Mouse (Mus musculus) limb, embryonic 14.5 days (tissue): ENCODE results near the gene Ptpre. TPM values are rescaled to one million over a fixed set of nuclear protein-coding genes. Genes with fewer than 3 reads are reported as not detected.

Experiments used
- ATAC-seq: fragments of 200-750 bp; cut with Nextera tagmentation; 2 replicates; pipeline ENCODE4 v1.8.0; 2017; ENCODE audit warnings: low read depth, moderate number of reproducible peaks, moderate TSS enrichment; ENCODE audit not compliant: low FRiP score
- DNase-seq: peaks from one replicate; pipeline ENCODE4 v3.0.0-alpha.2; 2015; ENCODE audit warnings: low spot score
- H3K27ac ChIP-seq: fragments of 300-500 bp; sonication (generic); replicated peaks from 2 replicates; pipeline ENCODE4 v1.5.1; 2014; ENCODE audit warnings: low read depth, mild to moderate bottlenecking, low read length, moderate library complexity, mixed read lengths
- H3K27me3 ChIP-seq: fragments of 300-500 bp; sonication (generic); 2 replicates; pipeline ENCODE4 v1.6.1; 2014; ENCODE audit warnings: low read length, mixed read lengths; ENCODE audit not compliant: control insufficient read depth, insufficient read depth
- H3K36me3 ChIP-seq: fragments of 300-500 bp; sonication (generic); 2 replicates; pipeline ENCODE4 v1.6.1; 2014; ENCODE audit warnings: mild to moderate bottlenecking, low read length, moderate library complexity, mixed read lengths; ENCODE audit not compliant: control insufficient read depth, insufficient read depth
- H3K4me1 ChIP-seq: fragments of 300-500 bp; sonication (generic); 2 replicates; pipeline ENCODE4 v1.6.1; 2014; ENCODE audit warnings: antibody characterized with exemption, low read length, mixed read lengths; ENCODE audit not compliant: control insufficient read depth, insufficient read depth
- H3K4me2 ChIP-seq: fragments of 300-500 bp; sonication (generic); replicated peaks from 2 replicates; pipeline ENCODE4 v1.6.1; 2014; ENCODE audit warnings: low read depth, mild to moderate bottlenecking, low read length, moderate library complexity; ENCODE audit not compliant: severe bottlenecking
- H3K4me3 ChIP-seq: fragments of 300-500 bp; sonication (generic); replicated peaks from 2 replicates; pipeline ENCODE4 v1.5.1; 2014; ENCODE audit warnings: low read length
- H3K9ac ChIP-seq: fragments of 300-500 bp; sonication (generic); 2 replicates; pipeline ENCODE4 v1.6.1; 2014; ENCODE audit warnings: mild to moderate bottlenecking, low read depth, low read length, moderate library complexity; ENCODE audit not compliant: severe bottlenecking
- H3K9me3 ChIP-seq: fragments of 300-500 bp; sonication (generic); 2 replicates; pipeline ENCODE4 v1.6.1; 2016; ENCODE audit warnings: low read length; ENCODE audit not compliant: control insufficient read depth
- POLR2A ChIP-seq: fragments of 200-500 bp; IDR thresholded peaks from 2 replicates; pipeline ENCODE4 v1.8.0; 2012; ENCODE audit warnings: inconsistent platforms, mild to moderate bottlenecking, moderate library complexity, borderline replicate concordance; ENCODE audit not compliant: insufficient read depth, insufficient read length; ENCODE audit errors: extremely low read depth
- WGBS: fragments of 180-500 bp; shearing (Covaris S2); extraction: QIAGEN DNeasy Blood & Tissue Kit; methylation state at CpG from one replicate; pipeline ENCODE4 v1.1.7; 2014; 5-methylcytosine and 5-hydroxymethylcytosine counted together
- polyA plus RNA-seq, 2 experiments: library from polyadenylated mRNA; depleted of rRNA in 1 of 2; stranded (reverse) in 1 of 2; unstranded in 1 of 2; fragments of >200 nt; fragmentation: Nextera tagmentation in 1 of 2; extraction: Ambion mirVana in 1 of 2; gene quantifications; 2 replicates each; pipeline versions ENCODE4 v1.2.1 to v1.2.3; 2012 to 2014

The Ptpre gene
- polyA plus RNA-seq, 2 experiments = 3.0 to 3.6 TPM

- no peak overlapping the region for H3K4me3 ChIP-seq
- no peaks in the 10 kb centered on the region for H3K36me3 ChIP-seq
- no peak overlapping the region for H3K27ac ChIP-seq
- H3K4me2 ChIP-seq = no peak overlapping the region
- TF ChIP-seq POLR2A = no peak
- peaks cover 8% of the 10 kb centered on the region; the same call in 1 of the 2 replicates for H3K4me1 ChIP-seq
- H3K27me3 ChIP-seq = no peaks in the 10 kb centered on the region
- no peak for ATAC-seq
- WGBS = 41% methylated on average over 2 of the region's 2 CpGs
- no peak overlapping the region for H3K9ac ChIP-seq
- no peaks in the 10 kb centered on the region for H3K9me3 ChIP-seq
- DNase-seq = no peak
Observed at GRCm38 (mm10) chr7:135587821-135588575, 50.7 kb downstream of the Ptpre start.

- Histone ChIP-seq H3K27me3 (no peaks in the 10 kb centered on the region), H3K4me3 (no peak overlapping the region), H3K36me3 (no peaks in the 10 kb centered on the region), H3K27ac (no peak overlapping the region), H3K4me1 (peaks cover 8% of the 10 kb centered on the region; the same call in 1 of the 2 replicates), H3K9me3 (no peaks in the 10 kb centered on the region), H3K9ac (no peak overlapping the region), H3K4me2 (no peak overlapping the region)
- ATAC-seq = no peak
- WGBS = 78% methylated on average over 8 of the region's 8 CpGs
- TF ChIP-seq POLR2A = no peak
- no peak for DNase-seq
Observed at GRCm38 (mm10) chr7:135588620-135589309, 51.5 kb downstream of the Ptpre start.

GRCm38 (mm10) chr7:135591461-135591860 is 54.2 kb downstream of the Ptpre start:
- Histone ChIP-seq H3K4me1 (peaks cover 22% of the 10 kb centered on the region), H3K9me3 (no peaks in the 10 kb centered on the region), H3K36me3 (no peaks in the 10 kb centered on the region), H3K4me2 (no peak overlapping the region), H3K9ac (no peak overlapping the region), H3K27me3 (no peaks in the 10 kb centered on the region), H3K27ac (no peak overlapping the region), H3K4me3 (no peak overlapping the region)
- DNase-seq (no peak), ATAC-seq (no peak)
- no peak for TF ChIP-seq POLR2A
- WGBS = 88% methylated on average over 2 of the region's 2 CpGs

GRCm38 (mm10) chr7:135593286-135593685 is 56.0 kb downstream of the Ptpre start:
- H3K36me3 ChIP-seq = no peaks in the 10 kb centered on the region
- H3K4me1 ChIP-seq = peaks cover 29% of the 10 kb centered on the region
- H3K27ac ChIP-seq = no peak overlapping the region
- WGBS = 69% methylated on average over 5 of the region's 5 CpGs
- H3K4me3 ChIP-seq = no peak overlapping the region
- no peak overlapping the region for H3K9ac ChIP-seq
- no peak for TF ChIP-seq POLR2A
- no peaks in the 10 kb centered on the region for H3K27me3 ChIP-seq
- ATAC-seq (no peak), DNase-seq (no peak)
- no peaks in the 10 kb centered on the region for H3K9me3 ChIP-seq
- no peak overlapping the region for H3K4me2 ChIP-seq

- no peak overlapping the region for H3K9ac ChIP-seq
- DNase-seq = no peak
- TF ChIP-seq POLR2A = no peak
- peaks cover 32% of the 10 kb centered on the region for H3K4me1 ChIP-seq
- H3K4me3 ChIP-seq = no peak overlapping the region
- H3K36me3 ChIP-seq = no peaks in the 10 kb centered on the region
- no peaks in the 10 kb centered on the region for H3K27me3 ChIP-seq
- H3K9me3 ChIP-seq = no peaks in the 10 kb centered on the region
- WGBS = 80% methylated on average over 3 of the region's 3 CpGs
- no peak overlapping the region for H3K4me2 ChIP-seq
- no peak for ATAC-seq
- no peak overlapping the region for H3K27ac ChIP-seq
Observed at GRCm38 (mm10) chr7:135593825-135594224, 56.5 kb downstream of the Ptpre start.
